Mouse (Mus musculus) adrenal gland, adult 10 weeks (tissue): ENCODE results near the gene Washc1. TPM values are rescaled to one million over a fixed set of nuclear protein-coding genes. Genes with fewer than 3 reads are reported as not detected.

Source experiments
- polyA plus RNA-seq: library from polyadenylated mRNA; stranded (reverse); fragments of 350-450 nt; fragmentation: Illumina TruSeq; extraction: RNeasy Lipid Tissue Mini Kit (QIAGEN cat#74804); gene quantifications from one replicate; pipeline ENCODE4 v1.2.3, GENCODE M21; 2014; ENCODE audit warnings: low read depth, low replicate concordance

The Washc1 gene
- polyA plus RNA-seq: 1.6 TPM

GRCm38 (mm10) chr17:66111402-66111959 lies at the start of gene Washc1:
Washc1 (plus strand) TSS chr17:66111545.

GRCm38 (mm10) chr17:66076934-66077333 lies 34.4 kb upstream of the Washc1 start, which contains the start of gene Ankrd12:
Ankrd12 (minus strand) TSS chr17:66077089.

GRCm38 (mm10) chr17:66101380-66102330 lies 9.7 kb upstream of the Washc1 start, which contains the start of gene Ndufv2:
Ndufv2 (minus strand) TSS chr17:66101559.

GRCm38 (mm10) chr17:66123066-66123815 lies 11.9 kb downstream of the Washc1 start, which contains the start of gene Ddx11:
Ddx11 (plus strand) TSS chr17:66123520.

Other genes starting within 250 kb of the Washc1 start
- 63.6 TPM for gene Ralbp1, start 225.7 kb upstream of the Washc1 start, polyA plus RNA-seq
- gene Twsg1, start 160.3 kb upstream of the Washc1 start, polyA plus RNA-seq: 273 TPM
- 31.7 TPM for gene Ankrd12, start 34.5 kb upstream of the Washc1 start, polyA plus RNA-seq
- gene Ndufv2, start 10.0 kb upstream of the Washc1 start, polyA plus RNA-seq: 844 TPM
- 2.0 TPM for gene Ddx11, start 12.0 kb downstream of the Washc1 start, polyA plus RNA-seq